Mouse (Mus musculus): ENCODE results near the gene Dusp6.
"Not testable (repeated sequence)": the region's sequence is repeated elsewhere in the genome, so short reads cannot be mapped to it uniquely, and the experiment has no call there.

The Dusp6 gene

DNA sequence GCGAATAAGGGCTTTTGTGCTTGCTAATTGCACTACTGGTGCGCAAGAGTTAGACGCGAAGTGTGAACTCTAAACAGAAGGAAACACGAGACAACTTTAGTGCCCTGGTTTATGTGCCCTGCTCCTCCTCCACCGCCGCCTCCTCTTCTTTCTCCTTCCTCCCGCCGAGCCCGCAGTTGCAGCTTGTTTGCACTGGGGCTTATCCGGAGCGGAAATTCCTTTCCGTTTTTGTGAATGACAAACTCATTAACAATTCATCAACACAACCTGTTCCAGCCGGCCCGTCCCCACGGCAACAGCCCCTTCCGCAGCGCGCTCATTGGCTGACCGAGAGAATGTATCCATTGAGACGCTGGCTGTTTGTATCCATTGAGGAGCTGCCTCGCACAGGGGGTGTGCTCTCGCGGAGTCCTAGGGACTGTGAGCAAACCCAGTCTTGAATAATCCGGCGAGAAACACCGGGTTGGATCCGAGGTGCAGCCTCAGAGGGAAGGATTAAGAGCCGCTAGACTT is at the start of gene Dusp6:
Gene Dusp6 (plus strand): TSS at position 365 of the 513 bp plus-strand sequence.
- peak; percentile 98 for DNase-seq (ENCODE audit: low spot score)

DNA sequence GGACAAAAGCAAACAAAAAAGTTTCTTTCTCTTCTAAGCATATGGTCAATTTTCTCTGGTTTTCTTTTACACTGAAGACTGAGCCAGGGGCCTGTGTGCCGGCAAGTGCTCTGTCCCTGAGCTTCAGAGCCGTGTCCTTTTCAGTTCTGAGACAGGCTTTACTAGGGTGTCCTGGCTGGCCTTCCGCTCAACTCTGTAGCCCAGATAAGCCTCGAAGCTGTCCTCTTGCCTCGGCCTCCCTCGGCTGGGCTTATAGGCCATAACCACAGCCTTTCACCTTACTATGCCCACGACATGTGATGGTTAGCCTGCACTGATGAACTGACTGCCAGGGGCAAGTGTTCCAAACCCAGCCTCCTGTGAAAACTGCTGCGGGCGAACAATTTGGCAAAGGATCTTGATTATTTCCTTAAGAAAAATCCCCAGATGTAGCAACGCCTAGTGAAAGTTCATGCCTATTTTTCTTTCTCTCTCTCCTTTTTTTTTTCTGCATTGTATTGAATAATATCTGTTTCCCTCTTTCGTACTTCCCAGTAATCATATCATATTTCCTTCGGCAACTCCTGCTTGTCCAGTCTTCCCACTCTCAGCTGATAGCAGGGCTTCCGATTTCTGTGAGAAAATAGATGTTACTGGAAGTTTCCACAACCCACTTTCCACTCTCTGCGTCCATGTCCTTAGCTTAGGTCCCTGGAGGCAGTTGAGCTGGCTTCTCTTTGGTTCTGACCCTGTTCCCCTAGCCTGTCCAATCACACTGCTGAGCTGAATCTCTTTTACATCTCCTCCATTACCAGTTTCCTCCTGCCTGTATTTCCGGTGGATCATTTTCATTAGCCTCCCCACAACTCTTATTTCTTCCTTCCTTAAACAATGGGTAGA is 48.4 kb upstream of the Dusp6 start:
- DNase-seq (ENCODE audit: low spot score), result no peak

DNA sequence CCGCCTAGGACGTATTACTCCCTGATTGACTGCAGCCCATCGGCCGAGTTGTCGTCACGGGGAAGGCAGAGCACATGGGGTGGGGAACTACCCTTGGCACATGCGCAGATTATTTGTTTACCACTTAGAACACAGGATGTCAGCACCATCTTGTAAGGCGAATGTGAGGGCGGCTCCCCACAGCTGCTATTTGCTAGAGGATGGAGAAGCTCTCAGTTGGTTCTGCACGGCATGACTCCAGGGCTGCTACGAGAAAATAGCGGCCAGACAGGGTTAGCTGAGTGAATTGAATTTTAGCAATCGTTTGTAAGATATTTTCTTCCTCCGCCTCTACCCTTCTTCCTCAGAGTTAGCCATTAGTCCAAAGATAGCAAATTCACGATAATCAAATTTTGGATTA is 46.5 kb upstream of the Dusp6 start:
- not testable (repeated sequence) for DNase-seq (ENCODE audit: low spot score)

DNA sequence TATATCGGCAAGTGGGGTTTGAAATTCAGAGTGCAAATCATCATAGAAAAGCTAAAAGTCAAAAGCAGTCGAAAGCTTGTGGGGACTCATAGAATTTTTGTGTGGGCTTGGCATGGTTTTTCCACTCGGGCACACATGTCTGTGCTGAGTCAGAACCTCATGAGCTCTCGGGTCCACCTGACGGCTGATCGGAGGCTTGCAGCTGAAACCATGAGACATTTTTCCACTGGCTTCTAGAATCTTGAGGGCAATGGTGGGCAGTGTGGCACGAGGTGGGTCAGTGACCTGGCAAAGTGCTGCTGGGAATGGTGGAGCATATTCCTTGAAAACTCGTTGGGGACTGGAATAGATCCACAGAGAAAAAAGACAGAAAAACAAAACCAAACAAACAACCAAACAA is 41.5 kb upstream of the Dusp6 start:
- DNase-seq (ENCODE audit: low spot score), result no peak

DNA sequence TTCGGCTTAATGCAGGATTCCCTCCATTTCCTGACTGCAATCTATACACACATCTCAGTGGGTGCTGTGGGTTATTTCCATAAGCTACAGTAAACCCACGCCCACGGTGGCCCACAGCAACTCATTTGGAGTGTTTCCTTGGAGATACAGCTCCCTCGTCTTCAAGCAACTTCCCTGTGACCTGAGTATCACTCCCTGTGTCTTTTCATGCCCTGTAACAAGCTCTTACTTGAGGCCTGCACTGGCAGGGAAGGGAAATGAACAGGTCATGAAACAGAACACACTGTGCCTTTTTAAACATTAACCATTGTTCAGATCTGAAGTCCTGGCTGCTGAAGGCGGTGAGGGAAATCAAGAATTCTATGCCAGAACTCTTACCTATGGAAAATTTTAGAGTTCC is 40.3 kb upstream of the Dusp6 start:
- no peak for DNase-seq (ENCODE audit: low spot score)

DNA sequence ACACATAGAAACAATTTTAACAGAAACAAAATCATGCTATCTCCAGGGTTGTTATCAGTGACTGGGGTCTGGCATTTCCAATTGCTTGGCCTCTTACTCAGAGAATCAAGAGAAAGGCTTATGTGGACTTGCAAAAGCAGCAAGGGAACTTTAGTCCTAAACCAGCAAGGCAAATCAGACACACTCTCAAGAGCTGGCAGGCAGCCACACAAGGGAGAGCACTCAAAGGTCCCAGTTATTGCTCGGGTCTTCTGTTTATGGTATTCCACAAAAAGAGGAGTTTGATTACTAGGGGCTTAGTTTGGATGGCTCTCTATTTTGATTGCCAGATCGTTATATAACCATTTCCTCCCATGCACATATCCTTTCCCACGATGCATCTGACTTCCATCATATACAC is 38.8 kb upstream of the Dusp6 start:
- DNase-seq (ENCODE audit: low spot score), result no peak

DNA sequence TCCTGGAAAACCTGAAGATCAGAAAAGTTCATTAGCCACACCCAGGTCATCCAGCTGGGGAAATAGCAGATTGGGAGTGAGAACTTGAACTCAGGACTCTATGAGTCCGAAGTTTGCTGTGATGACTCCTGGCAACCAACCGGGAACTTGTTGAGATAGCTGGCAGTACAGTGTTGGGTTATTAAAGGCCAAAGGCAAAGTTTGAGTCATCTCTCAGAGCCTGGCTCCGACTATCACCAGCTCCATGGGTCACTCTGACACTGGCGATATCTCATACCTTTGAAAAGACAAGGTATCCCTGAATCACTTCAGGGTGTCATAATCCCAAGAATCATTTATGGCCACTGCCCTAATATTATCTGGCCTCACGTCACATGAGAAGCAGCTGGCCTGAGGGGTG is 36.2 kb upstream of the Dusp6 start:
- no peak for DNase-seq (ENCODE audit: low spot score)

DNA sequence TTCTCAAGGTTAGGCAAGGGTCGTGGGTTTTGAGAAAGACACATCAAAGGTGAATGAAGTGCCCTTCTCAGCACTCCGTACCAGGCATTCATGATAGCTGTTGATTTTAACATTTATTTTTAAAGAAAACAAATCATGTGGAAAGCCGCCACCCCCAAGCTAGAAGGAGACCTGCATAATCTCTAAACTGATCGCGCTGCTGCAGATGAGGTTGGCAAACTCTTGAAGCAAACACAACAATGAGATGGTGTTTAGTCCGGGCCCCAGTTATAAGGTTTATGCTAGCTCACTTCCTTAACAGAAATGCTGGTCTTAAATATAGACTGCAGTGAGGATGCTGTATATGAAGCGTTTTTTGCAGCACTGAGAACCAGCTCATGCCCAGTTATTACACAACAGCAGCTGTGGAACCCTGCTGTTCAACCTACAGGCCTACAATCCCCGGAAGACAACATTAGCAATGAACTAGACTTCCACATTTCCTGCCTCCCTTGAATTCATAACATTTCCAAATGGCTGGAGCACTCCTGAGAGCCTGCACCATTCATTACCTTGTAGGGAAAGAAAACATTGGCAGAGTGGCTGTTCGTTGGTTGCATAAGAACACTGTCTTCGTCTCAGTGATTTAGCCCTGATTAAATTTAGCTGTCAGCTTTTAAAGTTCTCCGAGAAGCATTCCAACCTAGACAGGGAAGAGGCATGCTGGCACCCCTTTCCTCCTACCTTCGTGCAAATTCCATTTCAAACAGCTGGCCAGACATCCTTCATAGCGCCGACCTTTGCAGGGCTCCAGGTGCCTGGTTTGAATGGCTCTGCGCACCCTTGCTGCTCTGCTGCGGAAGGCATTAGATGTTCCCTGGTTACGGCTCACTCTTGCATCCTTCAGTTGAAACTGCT is 34.8 kb upstream of the Dusp6 start:
- peak; percentile 43 for DNase-seq (ENCODE audit: low spot score)

DNA sequence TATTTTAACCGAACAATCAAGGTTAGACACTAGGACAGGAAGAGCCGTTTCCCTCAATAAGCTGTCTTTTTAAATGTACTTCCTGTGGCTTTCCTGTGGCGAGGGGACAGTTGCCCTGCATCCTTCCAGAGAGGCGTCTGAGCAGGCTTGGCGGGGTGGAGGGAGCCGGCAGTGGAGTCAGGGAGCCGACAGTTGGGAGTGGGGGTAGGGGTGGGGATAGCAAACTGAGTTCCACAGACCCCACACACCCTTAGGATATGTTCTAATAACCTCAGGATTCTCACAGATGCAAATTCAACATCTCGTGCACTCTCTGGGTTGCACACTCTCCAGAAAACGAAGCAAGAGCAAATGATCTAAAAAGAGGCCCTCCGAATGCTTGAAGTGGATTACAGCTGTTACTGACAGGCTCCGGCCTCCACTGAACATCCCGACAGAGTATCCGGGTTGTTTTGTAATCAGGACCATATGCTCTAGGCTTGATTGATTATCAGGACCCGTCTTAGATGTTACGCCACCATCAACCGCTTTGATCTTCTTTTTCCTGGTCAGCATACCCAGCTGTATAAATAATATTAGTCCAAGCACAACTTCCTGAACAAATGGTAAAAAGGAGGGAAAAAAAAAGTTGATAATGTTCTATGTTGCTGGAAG is 33.9 kb upstream of the Dusp6 start:
- DNase-seq (ENCODE audit: low spot score), result peak; percentile 84

DNA sequence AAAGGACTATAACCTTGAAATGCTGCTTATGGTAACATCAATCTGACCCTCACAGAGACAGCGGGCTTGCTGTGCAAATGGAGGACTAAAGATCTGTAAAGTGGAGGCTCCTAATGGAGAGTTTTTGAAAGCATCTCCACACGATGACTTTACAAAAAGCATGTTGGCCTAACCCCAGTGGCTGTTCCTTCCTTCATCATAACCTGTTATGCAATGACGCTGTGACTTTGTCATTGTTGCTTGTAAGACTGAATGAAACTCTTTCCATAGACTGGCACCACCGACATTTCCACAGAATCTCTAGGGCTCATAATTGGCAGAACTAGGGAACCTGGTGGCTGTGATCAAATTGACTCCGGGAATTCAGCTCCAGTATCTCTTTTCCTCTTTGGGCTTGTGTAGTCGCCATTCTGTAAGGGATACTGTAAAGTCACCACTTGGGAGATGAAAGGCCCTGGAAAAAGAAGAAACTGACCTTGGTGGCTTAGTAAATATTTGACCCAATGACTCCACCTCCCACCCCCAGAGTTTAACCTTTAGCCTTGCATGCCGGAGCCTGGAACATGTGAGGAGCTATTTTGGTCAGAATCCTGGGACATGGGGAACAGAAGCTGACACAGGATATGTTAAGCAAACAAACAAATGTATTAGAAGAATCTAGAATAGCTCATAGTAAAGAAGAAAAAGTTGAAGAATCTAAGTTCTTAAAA is 30.4 kb upstream of the Dusp6 start:
- DNase-seq (ENCODE audit: low spot score), result peak; percentile 45

DNA sequence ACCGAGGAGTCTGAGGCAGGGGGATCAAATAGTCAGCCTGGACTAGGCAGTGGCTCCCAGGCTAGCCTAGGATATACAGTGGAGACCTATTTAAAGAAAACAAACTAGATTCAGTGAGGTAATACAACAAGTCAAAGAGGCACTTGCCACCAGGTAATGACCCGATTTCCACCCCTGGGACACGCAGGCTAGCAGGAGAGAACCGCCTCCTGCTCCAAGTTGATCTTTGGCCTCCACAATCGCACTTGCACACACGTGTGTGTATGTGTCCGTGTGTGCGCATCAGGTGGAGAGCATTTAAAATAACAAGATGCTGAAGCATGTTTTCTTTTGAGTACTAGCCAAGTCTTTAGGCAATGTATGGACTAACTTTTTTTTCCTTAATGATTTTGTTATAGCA is 28.7 kb upstream of the Dusp6 start:
- DNase-seq (ENCODE audit: low spot score), result no peak

DNA sequence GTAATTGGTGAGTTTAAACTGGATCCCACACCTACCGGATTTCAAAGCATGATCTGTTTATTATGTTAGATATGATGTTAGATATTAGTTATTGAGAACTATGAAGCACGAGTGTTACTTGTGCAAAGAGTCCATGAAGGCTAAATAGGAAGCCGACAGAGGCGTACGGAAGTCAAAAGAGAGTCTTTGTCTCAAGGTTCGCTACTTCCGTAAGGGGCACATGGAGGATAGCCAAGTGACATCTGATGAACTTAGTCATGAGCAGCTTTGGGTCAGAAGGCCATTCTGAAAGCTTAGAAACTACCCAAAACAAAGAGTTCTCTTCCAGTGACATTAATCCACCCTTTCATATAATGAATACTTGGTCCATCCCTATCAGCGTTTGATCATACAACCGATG is 27.9 kb upstream of the Dusp6 start:
- DNase-seq (ENCODE audit: low spot score), result no peak

DNA sequence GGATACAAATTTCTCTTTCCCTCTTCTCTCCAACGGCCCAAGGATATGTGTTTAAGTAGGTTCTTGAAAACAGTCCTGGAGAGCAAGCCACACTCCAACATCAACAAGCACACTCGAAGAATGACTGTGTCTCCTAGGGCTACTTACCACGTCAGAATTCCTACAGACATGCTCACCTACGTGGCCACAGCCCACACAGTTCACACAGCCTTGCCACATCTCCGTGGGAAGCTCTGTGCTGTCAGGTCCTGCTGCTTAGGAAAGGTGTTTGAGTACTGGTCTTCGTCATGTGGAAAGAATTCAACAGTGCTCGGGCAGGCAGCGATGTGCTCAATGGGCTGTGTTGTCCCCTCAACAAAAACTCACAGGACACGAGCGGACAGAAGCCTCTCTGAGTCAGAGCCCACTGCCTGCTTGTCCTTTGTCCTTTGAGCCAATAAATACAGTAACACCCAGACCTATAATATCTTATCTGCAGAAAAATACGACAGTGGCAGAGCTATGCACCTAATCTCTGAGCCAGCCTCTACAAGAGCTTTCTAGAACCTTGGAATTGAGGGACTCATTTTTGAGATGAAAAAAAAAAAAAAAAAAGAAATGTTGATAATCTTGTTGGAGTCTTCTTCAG is 25.7 kb upstream of the Dusp6 start:
- no peak for DNase-seq (ENCODE audit: low spot score)

DNA sequence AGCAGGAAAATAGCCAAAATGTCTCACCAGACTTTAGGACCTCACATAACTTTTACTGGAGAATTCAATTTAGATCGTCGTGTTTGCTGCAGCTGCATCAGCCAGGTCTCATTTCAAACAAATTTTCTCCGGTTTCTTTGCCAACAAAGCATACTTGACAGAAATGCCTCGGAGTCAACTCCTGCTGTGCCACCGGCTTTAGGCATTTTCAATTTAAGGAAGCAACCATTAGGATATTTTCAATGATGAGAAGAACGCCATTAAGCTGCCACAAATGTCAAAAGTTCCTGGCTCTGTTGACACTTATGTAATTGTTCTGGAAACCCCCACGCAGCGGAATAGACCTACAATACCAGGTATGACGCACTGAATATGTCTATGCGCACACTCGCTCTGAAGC is 24.5 kb upstream of the Dusp6 start:
- no peak for DNase-seq (ENCODE audit: low spot score)

DNA sequence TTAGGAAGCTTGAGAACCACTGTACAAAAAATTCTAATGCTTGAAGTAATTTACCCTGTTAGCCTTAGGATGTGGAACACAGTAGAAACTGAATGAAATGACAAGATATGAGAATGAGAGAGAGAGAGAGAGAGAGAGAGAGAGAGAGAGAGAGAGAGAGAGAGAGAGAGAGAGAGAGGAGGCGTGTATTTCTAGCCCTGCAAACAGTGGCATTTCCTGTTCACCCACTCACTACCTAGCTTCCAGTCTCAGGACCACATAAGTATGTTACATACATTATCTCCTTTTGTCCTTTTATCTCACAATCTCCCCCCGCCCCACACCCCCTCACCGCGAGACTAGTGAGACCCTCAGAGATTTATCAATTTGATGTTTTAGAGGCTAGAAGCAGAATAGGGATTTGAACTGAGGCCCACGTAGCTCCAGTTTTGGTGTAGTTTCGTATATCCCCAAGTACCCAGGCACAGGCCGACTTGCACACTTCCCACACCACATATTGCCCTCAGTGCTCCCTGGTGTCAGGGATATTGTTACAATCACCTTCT is 21.7 kb upstream of the Dusp6 start:
- no peak for DNase-seq (ENCODE audit: low spot score)

DNA sequence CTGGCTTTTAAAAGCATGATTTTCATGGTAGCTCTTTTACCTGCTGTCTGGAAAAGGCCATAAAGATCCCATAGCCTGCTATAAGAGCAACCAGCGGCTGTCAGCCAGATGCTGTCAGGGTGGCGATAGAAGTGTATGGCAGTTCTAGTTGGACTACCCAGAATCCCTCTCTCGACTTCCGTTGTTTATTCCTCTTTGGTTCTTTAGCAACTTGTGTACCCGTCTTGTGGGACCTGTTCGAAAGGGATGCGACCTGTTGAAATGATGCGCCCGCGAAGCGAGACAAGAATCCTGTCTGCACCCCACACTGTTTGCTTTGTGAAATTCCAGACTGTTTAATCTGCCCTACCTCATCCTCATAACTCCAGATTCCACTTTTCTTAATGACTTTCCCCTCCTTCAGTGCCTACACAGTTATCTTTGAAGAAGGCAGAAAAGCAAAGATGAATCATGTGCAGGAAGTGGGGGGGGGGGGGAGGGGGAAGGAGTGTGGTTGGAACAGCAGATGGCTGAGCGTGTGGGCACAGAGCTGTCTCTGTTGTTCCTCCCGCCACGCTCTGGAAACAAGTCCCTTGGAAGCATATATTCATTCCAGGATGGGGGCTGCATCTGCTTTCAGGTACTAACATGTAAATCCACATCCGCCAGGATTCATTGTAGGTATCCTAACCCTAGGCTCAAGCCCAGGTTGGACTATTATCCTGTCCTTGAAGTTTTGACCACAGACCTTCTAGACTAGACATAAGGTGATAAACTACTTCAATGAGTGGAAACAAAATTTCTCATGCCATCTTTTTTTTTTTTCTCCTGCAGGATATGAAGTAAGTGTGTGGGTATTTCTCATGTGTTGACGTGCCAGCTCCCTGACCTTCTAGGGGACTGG is 21.0 kb upstream of the Dusp6 start:
- peak; percentile 35 for DNase-seq (ENCODE audit: low spot score)

DNA sequence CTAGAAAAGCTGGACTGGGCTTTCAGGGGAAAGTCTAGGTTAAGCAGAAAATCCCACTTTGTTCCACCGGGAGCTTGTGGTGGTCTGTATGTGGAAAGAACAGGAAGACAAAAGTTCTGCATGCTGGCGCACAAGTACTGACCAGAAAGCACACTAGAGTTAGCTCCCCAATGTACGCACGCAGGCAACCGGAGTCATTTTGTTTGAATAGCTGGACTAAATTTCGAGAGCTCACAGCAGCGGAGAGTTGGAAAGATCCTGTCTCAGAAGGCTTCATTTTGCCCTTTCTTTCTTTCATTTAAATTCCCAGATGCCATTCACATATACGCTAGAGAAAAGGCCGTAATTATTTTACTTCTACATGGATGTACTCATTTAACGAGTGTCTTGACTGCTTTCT is 20.3 kb upstream of the Dusp6 start:
- DNase-seq (ENCODE audit: low spot score), result no peak

DNA sequence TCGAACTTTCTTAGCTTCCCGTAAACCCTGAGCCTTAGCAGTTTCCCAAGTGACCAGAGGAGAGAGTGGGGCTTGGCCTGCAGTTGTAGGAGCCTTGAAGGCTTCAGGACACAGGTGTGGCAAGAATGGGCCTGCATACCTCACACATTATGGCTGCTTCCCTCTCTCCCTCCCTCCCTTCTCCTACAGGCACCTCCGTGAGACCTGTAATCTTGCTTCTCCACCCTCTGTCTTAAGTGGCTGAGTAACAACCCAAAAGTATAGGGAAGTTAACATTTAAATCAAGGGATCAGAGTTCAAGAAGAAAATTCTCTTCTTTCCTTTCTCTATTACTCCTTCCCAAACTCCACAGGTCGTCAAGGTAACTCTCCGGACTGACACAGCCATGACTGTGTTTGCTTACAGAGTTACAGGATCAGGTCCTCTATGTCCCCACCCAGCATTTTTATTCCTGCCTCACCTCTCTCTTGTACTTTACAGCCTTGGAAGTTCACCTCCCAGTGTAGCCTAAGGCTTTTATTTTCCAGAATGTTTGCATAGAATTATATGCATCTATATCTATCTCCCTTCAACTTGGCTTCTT is 19.0 kb upstream of the Dusp6 start:
- DNase-seq (ENCODE audit: low spot score), result no peak

DNA sequence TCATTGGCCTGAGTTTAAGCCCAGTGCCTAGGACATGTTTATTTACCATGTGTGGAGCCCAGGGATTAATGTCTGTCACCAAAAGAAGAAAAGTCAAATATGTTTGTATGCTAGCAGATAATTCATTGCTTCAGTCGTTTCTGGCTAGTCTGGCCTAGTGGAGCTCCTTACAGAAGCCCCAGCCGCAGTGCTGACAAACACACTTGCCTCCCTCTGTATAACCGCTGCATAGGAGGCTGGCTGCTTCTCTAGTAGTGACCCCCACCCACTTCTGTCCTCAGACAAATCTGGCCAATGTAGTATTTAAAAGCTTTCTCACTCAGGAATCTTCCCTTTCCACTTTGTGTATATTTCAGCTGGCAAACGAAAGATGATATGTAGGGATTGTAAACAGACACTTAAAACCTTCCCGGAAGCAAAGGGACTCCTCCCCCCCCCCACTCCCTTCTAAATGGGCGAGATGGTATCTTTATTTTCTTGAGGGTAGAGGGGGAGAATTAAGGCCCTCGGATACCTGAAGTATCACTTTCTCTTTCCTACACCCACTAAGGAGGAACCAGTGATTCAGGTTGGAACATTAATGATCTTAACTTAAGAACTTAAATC is 18.3 kb upstream of the Dusp6 start:
- no peak for DNase-seq (ENCODE audit: low spot score)

All from embryo, embryonic 10.5 days (tissue).